Mouse (Mus musculus): ENCODE measurements around the gene Oxa1l.

DNA sequence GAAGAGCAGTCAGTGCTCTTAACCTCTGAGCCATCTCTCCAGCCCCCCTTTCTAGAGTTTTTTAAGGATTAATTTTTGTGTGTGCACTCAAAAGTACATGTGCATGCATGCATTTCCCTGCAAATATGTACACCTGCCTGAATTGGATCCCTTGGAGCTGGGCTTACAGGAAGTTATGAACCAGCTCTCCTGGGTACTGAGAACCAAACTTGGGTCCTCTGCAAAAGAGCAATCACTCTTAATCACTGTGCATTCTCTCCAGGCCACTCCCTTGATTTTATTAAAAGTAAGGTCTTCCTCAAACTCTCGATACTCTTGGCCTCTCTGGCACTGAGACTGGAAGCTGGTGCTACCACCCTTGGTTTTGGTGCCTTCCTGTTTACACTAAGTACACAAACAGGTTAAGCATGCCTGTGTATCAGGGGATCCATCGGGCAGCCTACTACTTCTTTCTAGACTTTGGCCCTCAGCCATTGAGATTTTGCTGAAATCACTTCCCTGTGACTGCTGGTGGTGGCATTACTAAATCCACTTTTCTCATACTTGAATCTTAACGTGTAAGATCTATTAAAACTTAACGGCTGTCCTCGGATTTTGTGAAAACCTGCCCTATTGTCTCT is 4.5 kb downstream of the Oxa1l start:
- no peak for TF ChIP-seq CTCF (IDR thresholded peaks at IDR 0.05; ENCODE audit: insufficient read depth, low read length)
- no peak for TF ChIP-seq POLR2A (IDR thresholded peaks at IDR 0.05; ENCODE audit: borderline replicate concordance, extremely low read depth, low read depth, low read length)
